Mouse (Mus musculus) kidney, adult 2 months (tissue): ENCODE results near the gene Capn13.

Experiments used
- CTCF ChIP-seq: fragments of 200-500 bp; conservative IDR thresholded peaks from 2 replicates; pipeline ENCODE4 v1.5.1; 2011; ENCODE audit warnings: low read depth, mild to moderate bottlenecking, control low read depth, low read length, moderate library complexity, mixed read lengths; ENCODE audit not compliant: insufficient read depth, insufficient read length
- POLR2A ChIP-seq: fragments of 200-500 bp; IDR thresholded peaks from one replicate; pipeline ENCODE4 v1.6.1; 2011; ENCODE audit warnings: low read depth, low read length, control low read depth

DNA sequence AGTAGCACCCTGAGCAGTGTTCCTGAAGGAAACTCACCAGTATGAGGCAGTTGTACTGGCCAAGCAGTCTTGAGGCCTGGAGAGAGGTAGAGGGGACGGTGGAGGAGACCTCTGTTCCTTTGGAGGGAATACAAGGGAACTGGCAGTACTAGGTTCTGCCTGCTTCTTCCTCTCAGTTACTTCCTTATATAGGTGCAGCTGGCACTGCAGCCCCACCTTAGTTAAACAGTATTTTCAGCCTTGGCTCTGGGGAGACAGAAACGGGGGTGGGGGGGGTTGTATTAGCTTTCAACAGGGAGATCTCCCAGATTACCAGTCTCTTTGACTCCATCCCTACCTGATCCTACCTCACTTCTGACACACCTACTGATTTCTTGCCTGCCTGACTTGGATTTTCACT lies 1.5 kb downstream of the Capn13 start:
- TF ChIP-seq CTCF (no peak), POLR2A (no peak)
